Mouse (Mus musculus): ENCODE measurements around the gene Gars.

The Gars gene

DNA sequence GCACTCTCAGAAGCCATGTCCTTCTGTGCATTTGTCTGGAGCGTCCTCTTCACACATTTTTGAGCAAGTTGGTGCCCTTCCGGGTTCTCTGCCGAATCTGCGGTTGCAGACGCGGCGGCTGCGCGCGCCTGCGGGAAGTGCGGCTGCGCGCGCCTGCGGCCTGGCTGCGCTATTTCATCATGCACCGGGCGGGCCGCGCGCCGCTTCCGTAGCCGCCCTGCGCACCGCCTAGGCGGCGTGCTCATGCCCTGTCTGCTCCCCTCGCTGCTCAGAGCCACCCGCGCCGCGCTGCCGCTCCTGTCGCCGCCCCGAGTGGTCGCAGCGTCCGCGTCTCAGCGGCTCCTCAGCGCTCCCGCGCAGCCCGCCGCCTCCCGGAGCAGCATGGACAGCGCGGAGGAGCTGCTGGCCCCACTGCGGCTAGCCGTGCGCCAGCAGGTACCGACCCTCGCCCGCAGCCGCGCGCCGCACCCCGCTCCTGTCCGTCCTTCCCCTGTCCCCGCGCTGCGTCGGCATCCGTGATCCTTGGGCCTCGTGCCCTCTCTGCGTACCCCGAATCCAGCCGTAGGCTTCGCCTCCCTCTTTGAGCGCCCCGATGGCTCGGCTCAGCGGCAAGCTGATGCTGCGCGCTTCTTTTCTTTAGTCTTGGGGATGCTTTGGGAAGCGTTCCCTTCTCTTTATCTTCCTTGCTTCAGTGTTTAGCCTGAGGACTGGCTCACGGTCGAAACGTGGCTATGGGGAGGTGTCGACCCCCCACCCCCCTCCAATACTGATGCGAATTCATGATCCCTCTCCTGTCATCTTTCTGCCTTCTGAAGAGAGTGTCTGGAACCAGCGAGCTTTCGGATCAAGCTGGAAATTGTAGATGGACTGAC lies at the start of gene Gars:
TSS of gene Gars (plus strand) at position 209 of the 872 bp plus-strand sequence.
- peak; percentile 79 for DNase-seq (ENCODE audit: low read depth, low spot score)

DNA sequence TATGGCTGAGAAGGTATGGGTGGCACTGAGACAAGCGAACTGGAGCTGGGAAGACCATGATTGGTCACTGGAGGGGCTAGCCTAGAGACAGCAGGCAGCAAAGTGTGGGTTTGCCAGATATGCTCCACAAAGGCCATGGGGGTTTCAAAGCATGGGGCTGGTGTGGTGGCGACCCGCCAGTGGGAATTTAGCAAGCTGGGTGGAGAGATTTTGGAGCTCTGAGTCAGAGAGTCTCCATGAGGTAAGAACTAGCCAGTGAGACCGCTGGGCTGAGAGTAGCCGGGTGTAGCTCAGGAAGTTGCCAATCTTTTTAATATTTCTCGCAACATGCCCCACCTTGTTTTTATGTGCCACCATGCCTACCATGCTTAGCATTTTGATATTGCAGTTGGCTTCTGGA lies 49.7 kb upstream of the Gars start:
- no peak for DNase-seq (ENCODE audit: low read depth, low spot score)

DNA sequence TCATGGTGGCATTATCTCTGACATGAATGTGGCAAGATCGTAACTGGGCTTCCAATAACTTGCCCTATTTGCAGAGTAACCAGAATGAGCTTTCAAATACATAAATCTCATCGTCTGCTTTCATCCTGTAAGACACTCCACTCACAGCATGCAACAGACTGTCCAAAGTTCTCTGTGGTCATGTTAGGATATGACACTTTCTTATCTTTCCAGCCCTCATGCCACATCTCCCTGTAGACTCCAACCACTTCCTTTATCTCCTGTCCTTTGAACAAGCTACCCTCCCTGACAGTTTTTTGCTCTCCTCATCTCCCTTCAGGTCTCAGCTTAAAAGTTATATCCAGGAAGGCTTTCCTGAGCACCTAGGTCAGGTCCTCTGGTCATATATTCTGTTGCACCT lies 46.6 kb upstream of the Gars start:
- no peak for DNase-seq (ENCODE audit: low read depth, low spot score)

DNA sequence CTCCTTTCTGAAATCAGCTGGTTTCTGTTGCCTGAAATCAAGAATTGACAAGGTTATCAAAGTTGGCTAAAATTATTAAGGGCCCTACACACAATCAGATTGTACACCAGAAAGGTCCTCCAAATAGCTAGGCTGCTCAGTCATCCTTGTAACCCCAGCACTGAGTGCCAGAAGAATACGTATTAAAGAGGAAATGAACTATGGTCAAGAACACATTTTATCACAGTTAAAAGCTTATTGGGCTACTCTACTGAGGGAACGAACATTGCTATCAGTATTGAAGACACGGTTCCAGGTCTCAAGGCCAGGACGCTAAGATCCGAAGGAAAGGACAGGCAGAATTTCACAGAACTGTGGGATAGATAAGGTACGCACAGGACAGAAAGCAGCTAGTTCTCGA lies 45.7 kb upstream of the Gars start:
- no peak for DNase-seq (ENCODE audit: low read depth, low spot score)

DNA sequence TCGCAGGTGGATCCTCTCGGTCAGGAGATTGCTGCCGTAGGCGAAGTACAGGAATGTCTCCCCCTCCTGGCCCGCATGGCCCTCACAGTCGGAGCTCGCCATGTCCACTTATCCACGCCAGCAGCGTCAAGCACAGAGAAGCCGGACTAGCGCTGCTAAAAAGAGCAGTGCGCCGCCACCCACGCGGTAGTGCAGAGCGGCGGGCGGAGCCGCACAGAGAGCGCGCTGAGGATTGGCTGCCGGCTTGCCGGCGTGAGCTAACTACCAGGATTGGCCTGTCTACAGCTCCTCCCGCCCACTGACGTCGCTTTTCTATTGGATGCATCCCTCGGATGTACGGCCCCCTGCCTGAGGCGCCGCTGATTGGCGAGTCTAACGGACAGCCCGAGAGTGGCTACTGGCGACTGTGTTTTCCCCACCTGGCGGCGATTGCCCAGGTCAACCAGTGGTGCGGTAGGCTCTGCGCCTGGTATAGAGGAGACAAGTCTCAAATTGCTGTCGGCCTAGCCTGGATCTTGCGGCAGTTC lies 45.0 kb upstream of the Gars start, which contains the start of gene Ggct:
TSS of gene Ggct (minus strand) at position 217 of the 527 bp plus-strand sequence.
- DNase-seq (ENCODE audit: low read depth, low spot score) = peak; percentile 91

DNA sequence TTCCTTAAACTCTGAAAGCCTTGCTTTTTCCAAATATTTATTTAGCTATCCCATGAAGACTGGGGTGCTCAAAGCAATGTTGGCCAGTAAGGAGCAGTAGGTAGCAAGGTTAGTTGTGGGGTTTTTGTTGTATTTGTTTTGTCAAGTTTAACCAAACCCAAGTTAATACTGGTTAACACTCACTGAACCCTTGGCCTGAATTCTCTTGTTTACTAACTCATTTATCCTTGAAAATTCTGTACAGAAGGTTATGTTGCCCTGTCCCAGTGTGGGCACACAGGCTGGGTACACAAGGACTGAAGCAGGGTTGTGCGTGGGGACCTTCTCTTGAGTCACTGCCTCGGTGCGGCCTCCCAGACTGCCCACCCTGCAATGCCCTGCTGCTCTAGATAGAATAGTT lies 41.4 kb upstream of the Gars start:
- DNase-seq (ENCODE audit: low read depth, low spot score) = no peak

DNA sequence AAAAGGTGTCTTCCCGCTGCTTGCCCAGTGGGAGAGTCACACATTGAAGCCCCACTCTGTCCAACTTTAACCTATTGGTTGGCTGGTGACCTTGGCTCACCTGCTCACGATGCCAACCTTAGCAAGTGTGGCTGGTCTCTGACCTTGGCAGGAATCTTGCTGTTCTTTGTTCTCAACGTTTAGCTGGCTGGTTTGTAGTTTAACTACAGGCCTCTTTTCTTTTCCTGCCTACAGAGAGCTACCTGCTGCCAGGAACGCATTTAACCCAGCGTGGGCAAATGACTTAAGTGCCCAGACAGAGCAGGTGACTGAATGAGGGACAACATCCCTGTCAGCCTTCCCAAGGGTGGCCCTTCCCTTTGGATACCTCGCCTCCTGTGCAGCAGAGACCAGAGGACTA lies 40.1 kb upstream of the Gars start:
- DNase-seq (ENCODE audit: low read depth, low spot score) = no peak

DNA sequence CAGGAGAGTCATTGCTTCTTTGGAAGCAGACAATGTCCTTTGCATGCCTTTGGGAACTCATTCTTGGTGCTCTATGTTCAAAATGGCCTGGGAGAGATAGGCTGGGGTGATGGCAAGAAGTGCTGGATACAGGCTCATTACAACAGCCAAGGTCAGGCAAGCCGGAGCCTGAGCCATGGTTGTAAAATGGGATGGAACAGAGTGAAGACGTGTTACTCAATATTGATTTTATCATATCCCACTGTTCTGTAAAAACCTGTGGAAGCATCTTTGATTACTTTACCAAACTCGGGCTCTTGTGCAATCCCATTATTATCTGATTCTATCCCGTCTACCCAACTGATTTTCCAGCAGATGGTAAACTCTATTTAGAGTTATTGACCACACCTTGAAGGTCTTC lies 36.5 kb upstream of the Gars start:
- DNase-seq (ENCODE audit: low read depth, low spot score) = no peak

DNA sequence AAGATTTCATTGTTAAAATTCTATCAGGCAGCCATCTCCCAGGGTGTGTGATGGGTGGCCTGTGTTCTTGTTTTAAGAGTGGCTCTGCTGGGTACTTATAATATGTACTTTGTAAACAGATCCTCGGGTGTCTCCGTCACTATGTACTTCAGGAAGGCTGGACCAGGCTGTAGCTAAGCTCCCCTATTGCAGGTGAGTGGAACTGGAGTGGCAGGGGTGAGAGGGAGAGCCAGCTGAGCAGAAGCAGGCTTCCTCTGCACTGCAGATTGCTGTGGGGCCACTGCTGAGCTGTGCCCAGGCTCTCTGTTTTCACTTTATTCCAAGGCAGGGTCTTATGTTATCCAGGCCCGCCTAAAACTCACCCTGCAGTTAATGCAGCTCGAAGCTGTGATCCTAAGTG lies 35.4 kb upstream of the Gars start:
- no peak for DNase-seq (ENCODE audit: low read depth, low spot score)

DNA sequence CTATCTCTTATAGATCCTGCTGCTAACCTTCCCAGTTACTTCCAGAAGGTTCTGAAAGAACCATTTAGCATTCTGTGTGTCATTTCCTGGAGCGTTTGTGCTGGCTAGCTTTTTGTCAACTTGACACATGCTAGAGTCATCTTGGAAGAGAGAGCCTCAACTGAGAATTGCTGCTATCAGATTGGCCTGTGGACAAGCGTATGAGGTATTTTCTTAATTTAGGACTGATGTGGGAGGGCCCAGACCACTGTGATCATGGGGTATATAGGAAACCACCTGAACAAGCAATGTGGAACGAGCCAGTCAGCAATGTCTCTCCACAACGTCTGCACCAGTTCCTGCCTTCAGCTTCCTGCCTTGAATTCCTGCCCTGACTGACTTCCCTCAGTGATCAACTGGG lies 34.2 kb upstream of the Gars start:
- no peak for DNase-seq (ENCODE audit: low read depth, low spot score)

DNA sequence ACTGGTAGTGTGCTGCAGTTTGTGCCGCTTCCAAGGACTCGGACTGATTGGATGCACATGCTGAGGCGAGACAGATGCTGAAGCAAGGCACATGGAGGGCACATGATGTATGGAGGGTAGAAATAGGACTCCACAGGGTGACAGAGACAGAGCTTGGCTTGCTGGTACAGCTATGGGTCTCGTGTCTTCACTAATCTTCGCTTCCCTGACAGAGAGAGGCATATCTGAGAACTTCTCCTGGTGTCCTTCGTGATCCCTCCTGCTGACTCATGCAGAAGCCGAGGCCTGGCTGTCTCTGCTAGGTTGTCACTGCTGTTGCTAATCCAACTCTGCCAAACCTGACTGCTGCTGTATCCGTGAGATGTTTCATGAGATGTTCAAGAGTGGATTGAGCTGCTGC lies 29.4 kb upstream of the Gars start:
- no peak for DNase-seq (ENCODE audit: low read depth, low spot score)

DNA sequence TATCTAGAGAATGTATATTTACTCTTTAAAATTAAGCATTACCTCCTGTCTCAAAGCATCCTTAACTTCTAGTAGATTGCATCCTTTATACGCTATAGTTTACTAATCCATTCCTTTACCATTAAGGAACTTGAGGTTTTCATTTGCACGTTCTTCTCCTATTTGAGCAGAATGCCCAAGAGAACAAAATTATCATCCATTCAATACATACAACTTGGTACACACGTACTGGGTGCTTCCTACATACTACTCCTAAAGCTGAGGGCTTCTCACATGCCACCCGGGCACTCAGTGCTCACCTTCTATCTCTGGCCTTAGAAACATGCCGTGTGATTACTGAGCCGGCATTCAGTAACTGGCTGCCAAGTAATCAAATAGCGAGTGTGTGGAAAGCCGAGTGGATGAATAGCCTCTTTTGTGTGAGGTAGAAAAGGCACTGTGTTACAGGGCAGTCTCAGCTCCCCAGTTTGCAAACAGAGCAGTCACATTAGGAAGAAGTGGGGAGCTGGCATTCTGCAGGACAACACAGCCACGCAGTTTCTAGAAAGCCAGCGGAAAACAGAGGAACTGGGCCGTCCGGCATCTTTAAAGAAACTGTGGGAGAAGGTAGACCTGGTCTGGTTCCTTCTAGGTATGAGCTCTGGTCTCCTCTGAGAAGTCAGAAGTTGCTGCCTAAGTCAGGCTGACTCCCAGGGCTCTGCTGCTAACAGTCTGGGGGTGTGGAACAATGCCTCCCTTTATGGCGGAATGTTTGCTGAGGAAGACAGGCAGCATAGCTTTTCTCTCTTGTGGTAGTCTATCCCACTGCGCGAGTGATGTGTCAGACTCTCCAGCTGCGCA lies 28.2 kb upstream of the Gars start:
- DNase-seq (ENCODE audit: low read depth, low spot score) = no peak

DNA sequence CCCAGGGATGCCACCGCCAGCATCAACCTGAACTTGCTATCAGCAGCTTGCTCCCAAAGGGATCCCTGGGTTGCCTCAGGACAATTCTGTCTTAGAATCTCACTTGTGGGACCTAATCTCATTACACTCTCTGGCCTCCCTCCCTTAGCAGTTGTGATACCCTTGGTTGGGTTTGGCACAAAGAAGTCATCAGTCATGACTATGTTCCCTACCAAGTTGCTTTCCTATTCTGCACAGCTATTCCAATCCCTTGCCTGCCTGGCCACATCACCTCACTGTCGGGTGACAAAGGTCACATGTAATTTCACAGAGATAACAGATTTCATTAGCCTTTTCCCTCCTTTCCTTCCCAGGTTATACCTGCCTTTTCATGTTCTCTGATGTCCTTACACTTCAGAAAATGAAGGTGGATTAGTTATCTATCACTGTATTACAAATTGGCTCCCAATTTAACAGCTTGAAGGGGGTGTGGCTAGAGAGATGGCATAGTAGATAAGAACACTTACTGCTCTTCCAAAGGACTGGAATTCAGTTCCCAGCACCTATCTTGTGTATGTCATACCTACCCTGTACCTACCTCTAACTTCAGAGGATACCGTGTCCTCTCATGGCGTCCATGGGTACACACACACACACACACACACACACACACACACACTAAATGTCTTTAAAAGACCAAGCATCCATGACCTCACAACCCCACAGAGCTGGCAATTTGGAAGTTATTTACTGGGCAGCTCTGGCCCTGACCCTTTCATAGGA lies 27.3 kb upstream of the Gars start:
- no peak for DNase-seq (ENCODE audit: low read depth, low spot score)

DNA sequence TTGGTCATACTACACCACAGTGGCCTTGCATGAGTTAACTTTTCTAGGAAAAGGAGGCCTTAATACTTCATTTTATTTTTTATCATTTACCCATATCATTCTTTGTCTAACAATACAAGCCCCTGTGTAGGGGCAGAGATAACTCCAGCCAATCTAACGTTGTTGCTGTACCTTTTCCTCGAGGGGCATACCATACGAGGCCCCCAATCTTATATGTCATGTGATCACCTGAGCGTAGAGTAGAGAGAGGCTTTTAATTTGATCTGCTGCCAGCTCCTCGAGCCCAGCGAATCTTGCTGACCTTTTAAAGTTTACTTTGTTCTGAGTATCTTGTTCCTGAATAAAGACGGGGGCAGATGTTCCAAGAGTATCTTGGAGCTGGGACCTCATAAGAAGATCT lies 25.3 kb upstream of the Gars start:
- DNase-seq (ENCODE audit: low read depth, low spot score) = no peak

DNA sequence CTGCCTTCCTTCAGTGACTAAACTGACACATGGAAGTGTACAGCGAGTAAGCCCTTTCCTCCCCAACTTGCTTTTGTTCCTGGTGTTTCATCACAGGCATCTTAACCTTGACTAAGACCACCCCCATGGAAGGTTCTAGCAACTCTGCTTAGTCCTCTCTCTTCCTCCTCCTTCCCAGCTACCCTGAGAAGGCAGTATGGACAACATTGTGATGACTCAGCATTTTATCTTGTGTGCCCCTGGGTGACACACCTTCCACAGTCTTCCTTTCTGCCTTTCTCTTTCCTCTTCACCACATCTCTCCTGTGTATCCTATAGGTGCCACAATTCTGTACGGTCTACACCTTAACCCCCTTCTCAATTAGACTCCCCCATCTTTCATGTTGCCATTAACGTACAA lies 23.6 kb upstream of the Gars start:
- DNase-seq (ENCODE audit: low read depth, low spot score) = no peak

DNA sequence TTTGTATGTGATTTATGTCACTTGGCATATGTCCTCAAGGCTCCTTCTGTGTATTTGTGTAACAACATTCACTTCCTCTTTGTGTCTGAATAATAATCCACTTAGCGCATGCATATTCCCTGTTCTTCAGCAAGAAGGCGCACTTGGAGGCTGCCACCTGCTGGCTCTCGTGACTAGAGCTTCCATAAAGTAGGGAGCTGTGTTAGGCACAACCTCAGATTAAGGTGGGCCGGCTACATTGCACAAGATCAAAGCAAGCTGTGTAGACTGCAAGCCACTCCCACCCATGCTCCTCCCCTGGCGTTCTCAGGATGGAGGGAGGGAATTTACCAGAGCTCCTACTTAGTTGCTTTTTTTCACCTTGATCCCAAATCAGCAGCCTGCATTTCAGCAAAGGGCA lies 21.6 kb upstream of the Gars start:
- DNase-seq (ENCODE audit: low read depth, low spot score) = peak; percentile 21

DNA sequence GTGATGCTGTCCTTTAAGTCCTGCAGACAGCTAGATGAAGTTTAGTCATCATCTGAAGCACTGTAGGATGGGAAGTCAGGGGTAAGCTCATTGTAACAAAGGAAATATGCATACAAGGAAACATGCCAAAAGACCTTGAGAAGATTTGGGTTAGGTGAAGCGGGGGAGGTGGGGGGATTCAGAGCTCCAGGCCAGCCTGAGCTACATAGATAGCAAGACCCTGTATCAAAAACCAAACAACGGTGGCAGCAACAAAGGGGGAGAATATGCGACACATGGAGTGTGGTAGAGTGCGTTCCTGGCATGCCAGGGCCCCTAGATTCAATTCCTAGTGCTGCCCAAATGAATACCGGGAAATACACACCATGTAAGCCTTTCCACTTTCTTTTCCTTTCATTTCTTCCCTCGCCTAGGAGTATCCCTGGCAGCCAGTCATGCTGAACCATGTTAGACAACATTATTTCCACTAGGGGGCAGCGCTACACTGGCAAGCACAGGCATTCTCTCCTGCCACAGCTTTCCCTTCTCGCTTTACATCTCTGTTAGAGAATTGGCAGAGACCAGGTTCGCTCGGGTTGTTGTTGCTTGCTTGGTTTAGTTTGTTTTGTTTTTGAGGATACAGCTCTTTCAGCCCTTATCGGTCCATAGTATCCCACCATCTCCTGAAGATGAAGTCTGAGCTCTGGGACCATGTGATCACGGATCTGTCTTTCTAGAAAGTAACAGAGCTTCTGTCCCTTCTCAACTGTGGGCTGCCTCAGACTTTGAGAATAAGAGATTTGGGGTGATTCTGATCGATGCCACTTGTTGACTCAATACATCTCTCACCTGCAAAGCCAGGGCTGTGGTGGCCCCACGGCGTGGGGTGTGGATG lies 20.9 kb upstream of the Gars start:
- DNase-seq (ENCODE audit: low read depth, low spot score) = peak; percentile 65

DNA sequence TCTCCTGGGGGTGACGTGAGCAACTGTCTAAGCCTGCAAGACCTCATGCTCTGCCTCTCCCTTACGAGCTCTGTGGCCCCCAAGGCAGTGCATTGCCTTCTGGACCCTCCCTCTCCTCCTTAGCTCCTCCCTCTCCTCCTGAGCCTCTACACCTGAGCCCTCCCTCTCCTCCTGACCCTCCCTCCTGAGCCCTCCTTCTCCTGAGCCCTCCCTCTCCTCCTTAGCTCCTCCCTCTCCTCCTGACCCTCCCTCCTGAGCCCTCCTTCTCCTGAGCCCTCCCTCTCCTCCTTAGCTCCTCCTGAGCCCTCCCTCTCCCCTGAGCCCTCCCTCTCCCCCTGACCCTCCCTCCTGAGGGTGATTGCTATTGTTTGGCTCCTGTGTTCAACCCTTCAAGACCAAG lies 19.4 kb upstream of the Gars start:
- DNase-seq (ENCODE audit: low read depth, low spot score) = no peak

DNA sequence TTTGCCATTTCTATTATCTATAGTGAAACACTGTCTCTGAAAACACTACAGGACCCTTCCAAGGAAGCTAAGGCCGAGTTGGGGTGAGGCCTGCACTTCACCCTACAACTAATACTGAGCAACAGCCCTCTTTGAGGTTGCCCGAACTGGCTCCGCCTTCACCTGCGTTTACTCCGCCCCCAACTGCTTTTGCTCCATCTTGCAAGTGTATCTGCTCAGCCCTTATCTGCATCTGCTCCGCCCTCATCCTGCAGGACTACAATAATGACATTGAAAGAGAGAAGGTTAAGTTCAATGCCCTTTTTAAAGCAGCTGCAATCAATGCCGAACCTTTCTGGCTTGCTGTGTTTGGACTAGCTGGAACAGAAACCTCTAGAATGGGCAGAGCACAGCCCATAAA lies 16.0 kb upstream of the Gars start:
- DNase-seq (ENCODE audit: low read depth, low spot score) = no peak

DNA sequence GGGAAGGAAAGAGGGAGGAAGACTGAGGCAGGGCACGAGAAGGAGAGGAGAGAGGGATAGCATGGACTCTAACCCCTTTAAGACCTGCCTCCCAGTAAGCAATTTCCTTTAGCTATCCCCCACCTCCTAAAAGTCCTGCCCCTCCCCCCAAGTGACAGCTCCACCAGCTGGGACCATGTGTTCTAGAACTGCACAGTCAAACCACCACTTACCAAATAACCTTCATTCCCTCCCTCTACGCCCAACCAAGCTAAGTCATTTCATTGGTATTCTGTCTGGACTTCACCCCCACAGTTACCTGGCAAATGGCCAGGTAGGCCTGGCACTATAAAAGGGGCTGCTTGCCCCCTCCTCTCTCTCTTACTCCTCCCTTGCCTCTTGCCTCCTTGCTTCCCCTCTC lies 10.2 kb upstream of the Gars start:
- no peak for DNase-seq (ENCODE audit: low read depth, low spot score)

DNA sequence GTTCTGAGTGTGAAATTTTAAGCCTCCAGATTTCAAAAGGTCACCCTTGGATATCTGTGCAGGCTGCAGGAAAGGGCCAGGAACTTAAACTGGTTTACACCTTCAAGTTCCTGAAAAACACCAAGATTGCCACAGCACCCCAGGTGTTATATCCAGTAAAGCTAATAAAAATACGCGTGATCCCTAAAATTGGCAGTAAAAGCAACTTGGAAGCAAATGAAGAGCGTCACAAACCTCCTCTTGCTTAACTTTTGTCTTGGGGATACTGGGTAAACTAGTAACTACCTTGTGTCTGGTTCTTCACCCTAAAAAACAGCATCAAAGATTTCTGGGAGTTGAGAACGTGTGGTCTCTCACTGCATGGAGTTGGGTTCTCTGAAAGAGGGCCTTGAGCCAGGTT lies 1.1 kb upstream of the Gars start:
- no peak for DNase-seq (ENCODE audit: low read depth, low spot score)
